Mouse (Mus musculus): Measurements from ENCODE around the gene Ecsit.
"Not testable (repeated sequence)": the region's sequence is repeated elsewhere in the genome, so short reads cannot be mapped to it uniquely, and the experiment has no call there.

Ecsit gene

DNA sequence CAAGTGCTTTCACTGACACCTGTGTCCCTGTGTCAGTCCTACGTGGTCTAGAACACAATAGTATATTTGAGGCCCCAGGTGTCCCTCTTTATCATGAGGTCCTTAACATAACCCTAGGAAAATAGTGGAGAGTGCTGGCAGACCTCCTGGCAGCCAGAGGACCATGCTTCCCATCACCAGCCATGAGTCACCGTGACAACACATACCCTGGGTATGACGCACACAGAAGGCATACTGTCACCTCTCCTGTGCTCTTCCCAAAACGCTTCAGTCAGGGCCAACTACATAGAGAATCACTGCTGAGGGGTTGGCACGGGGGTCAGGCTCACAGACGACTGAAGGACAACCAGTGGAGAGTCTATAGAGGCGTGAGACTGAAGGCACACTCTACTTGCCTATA lies 4.7 kb upstream of the Ecsit start:
- DNase-seq (ENCODE audit: low read depth), result no peak

- no peak for DNase-seq (ENCODE audit: low read depth)
Observed at GRCm38 (mm10) chr9:22089281-22089680, 4.0 kb upstream of the Ecsit start.

DNA sequence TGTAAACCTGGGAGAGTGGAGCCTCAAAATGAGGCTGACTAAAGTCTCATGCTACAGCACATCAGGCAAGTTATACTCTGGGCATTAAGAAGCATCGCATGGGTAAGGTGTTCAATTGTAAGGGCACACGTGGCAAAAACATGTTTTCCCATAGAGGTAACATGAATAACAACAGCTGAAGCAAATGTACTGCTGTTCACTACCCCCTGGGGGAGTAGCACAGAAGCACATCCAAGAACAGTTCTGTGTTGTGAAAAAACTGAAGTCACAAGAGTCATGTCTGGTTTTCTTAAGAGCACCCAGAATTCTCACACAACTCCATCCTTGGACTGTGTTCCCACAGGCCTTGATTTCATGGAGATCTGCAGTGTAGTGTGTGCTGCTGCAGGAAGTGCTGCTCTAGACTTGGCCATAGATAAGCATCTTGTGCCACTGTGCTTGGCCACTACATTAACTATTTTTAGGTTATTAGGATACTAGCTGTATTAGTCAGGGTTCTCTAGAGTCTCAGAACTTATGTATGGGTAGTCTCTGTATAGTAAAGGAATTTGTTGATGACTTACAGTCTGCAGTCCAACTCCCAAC lies 1.9 kb upstream of the Ecsit start:
- DNase-seq (ENCODE audit: low read depth), result peak; percentile 17

GRCm38 (mm10) chr9:22086012-22086411 lies 774 bp upstream of the Ecsit start:
- DNase-seq (ENCODE audit: low read depth), result no peak

- no peak for DNase-seq (ENCODE audit: low read depth)
Observed at GRCm38 (mm10) chr9:22084667-22085021, 594 bp downstream of the Ecsit start.

DNA sequence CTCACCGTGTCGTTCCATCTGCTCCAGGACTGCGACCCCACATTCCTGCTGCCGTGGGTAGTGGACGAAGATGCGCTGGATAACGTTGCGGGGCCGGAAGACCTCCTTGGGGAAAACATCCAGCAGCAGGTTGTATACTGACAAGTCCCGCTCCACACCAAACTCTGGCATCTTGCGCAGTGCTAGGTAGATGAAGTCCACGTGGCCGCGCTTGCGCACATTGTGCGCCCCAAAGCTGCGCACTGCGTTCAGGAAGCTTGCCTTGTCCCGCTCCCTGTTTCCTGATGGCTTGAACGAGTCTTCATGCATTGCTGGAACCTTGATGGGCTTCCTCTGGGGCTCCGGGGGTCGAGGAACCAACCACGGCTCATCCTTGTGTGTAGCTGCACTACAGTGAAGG lies 9.0 kb downstream of the Ecsit start:
- DNase-seq (ENCODE audit: low read depth), result no peak

DNA sequence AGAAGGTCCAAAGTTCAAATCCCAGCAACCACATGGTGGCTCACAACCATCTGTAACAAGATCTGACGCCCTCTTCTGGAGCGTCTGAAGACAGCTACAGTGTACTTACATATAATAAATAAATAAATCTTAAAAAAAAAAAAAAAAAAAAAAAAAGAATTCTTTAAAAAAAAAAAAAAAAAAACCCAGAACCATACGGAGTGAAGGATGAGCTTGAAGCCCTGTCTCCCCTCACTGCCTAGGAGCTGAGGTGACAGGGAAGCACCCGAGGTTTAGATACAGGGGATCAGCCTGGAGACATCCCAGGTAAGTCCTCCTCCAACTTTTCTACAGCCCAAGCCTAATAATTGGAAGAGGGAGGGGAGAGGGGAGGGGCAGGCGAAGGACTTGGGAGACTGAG lies 9.5 kb downstream of the Ecsit start:
- DNase-seq (ENCODE audit: low read depth), result not testable (repeated sequence)

DNA sequence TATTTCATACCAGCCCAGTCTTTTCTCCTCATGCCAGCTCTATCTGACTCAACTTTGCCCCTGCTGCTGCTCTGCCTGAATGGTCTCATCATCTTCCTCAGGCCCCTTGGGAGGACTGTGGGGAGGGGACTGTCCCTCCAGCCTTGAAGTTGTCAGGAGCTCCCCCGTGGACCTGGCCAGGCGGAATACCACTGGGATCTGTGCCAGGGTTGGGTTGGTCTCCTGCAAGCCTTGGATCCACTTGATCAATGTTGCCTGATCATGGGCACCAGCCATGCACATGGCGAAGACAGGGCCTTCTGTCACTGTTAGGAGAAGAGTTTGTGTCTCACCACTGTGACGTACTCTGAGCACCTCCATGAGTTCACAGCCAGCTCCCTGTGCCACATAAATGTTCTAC lies 13.0 kb downstream of the Ecsit start:
- DNase-seq (ENCODE audit: low read depth), result no peak

- peak; percentile 97 for DNase-seq (ENCODE audit: low read depth)
Observed at GRCm38 (mm10) chr9:22070791-22071573, 14.3 kb downstream of the Ecsit start, which contains the start of the genes Gm49318 and Zfp653. TSS of gene Gm49318 (minus strand) at chr9:22071259. TSS of gene Zfp653 (minus strand) at chr9:22071376.

DNA sequence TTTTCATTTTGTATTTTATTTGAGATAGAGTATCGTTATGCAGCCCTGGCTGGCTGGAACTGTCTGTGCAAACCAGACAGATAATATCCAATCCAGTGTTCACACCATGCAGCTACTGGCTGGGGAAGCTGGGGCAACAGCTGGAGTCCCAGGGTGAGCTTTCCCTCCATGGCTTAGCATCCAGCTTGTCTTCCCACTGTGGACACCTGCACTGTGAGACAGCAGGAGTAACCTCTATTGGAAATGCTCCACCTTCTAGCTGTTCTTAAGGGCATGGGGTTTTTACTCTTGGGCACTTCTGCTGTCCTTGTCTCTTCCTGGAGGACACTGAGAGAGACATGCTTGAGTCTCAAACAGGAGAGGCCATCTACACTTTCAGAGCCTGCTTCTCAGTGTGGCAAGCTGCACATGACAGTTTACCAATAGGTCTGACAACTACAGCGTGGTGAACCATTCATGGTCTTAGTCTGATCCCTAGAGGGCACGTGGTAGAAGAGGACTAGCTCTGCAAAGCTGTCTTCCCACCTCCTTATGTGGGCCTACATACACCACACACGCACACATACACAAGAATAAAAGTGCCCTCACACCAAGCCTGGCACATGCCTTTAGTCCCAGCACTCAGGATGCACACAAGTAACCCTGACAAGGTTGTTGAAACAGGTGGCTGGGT lies 15.2 kb downstream of the Ecsit start:
- no peak for DNase-seq (ENCODE audit: low read depth)

- DNase-seq (ENCODE audit: low read depth), result no peak
Observed at GRCm38 (mm10) chr9:22067195-22067594, 18.0 kb downstream of the Ecsit start.

GRCm38 (mm10) chr9:22066433-22066832 lies 18.8 kb downstream of the Ecsit start:
- DNase-seq (ENCODE audit: low read depth), result peak; percentile 73

GRCm38 (mm10) chr9:22065642-22066041 lies 19.6 kb downstream of the Ecsit start:
- no peak for DNase-seq (ENCODE audit: low read depth)

- DNase-seq (ENCODE audit: low read depth), result no peak
Observed at GRCm38 (mm10) chr9:22064341-22064740, 20.9 kb downstream of the Ecsit start.

DNA sequence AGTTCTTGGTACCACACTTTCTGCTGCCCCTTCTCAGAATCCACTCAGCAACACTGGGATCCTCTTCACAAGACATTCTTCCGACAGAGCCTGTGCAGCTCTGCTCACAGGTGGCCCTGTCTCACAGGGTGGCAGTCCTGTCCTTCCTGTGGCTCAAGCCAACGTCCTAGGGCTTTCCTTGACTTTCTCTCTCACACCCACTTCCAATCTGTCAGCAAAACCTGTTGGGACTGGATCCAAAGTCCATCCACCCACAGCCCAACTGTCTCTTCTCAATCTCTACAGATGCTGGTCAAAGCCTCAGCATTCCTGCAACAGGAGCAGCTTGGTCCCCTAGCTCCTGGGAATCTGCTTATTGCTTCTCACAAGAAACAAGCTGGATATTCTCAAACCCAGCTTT lies 23.9 kb downstream of the Ecsit start:
- DNase-seq (ENCODE audit: low read depth), result no peak

- no peak for DNase-seq (ENCODE audit: low read depth)
Observed at GRCm38 (mm10) chr9:22058011-22058424, 27.2 kb downstream of the Ecsit start.

- no peak for DNase-seq (ENCODE audit: low read depth)
Observed at GRCm38 (mm10) chr9:22057031-22057517, 28.2 kb downstream of the Ecsit start.

GRCm38 (mm10) chr9:22056303-22056910 lies 28.8 kb downstream of the Ecsit start:
- DNase-seq (ENCODE audit: low read depth), result no peak

DNA sequence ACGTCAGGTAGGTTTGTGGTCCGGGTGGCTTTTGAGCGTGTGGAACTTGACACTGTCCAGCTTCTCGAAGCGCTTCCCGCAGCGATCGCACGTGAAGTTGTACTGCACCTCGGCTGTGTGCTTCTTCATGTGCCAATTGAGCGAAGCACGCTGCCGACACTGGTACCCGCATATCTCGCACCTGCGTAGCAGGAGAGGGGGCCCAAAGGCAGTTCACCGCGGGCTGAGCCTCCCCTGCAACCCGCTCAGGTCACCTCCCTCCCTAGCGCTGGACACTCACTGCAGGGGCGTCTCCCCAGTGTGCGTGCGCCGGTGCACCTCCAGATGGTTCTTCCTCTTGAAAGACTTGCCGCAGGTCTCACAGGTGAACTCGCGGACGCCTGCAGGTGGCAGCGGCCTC lies 29.5 kb downstream of the Ecsit start:
- DNase-seq (ENCODE audit: low read depth), result no peak

- peak; percentile 85 for DNase-seq (ENCODE audit: low read depth)
Observed at GRCm38 (mm10) chr9:22054411-22055076, 30.7 kb downstream of the Ecsit start.

- no peak for DNase-seq (ENCODE audit: low read depth)
Observed at GRCm38 (mm10) chr9:22053657-22054056, 31.6 kb downstream of the Ecsit start.

DNA sequence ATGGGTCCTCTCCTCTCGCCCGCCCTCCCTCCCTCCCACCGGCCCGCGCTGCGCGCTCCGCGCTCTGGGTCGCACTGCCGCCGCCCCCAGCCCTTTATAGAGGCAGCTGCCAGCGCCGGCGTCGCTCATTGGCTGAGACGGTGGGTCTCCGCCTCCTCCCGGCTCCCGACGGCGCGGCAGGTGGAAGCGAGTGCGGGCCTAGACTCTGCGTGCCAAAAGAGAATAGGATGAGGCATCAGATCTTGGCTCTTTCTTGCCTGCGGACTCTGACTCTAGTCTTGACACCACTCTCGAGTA lies 33.3 kb downstream of the Ecsit start, which contains the start of gene Elavl3:
Gene Elavl3 (minus strand): TSS at position 66 of the 297 bp plus-strand sequence.
- DNase-seq (ENCODE audit: low read depth), result peak; percentile 51

Data from induced T-regulatory cell, adult 2 months (primary cell).